Mouse (Mus musculus) right cerebral cortex, adult 18-20 months (tissue): Measurements from ENCODE around the gene Rfx3.

Experiments used
- DNase-seq: peaks from one replicate; pipeline ENCODE4 v3.0.0; 2022; ENCODE audit warnings: mixed read lengths

Rfx3 gene

DNA sequence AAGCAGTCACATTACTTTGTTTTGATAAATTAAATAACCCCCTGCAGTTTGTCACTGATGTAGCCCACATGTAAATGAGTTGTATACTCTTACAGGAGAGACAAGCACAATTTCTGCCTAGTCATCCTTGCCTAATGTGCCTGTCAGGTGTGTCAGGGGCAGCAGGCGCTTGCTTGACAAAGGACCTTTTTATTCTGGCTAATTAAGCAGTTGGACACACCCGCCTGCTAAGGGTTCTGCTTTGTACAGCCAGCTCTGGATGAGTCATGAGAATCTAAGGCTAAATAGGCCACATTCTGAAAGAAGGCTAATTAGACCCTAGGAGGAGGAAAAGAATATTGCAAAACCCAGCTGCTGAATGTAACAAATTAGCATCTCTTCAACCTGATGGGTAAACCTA, 106.3 kb downstream of the Rfx3 start:
- peak; percentile 55 for DNase-seq

DNA sequence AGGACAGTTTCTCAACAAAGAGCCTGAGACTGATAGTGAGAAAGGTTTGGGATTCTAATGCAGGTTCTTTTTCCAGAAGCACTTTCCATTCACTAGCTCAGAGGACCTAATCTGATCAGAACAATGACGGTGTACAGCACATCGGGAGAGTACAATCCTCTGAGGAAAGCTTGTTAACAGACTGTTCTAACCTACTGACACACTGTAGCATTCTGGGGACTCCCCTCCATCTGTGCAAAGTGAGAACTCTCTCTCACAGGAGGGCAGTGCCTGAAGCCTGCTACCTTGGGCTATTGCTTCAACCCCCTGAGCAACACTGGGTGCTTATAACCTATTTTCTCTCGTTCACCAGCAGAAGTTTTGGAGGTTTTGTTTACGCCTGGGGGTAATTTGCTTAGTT, 106.8 kb downstream of the Rfx3 start:
- no peak for DNase-seq

- no peak for DNase-seq
Observed at GRCm38 (mm10) chr19:27902601-27903000, 108.4 kb downstream of the Rfx3 start.

- DNase-seq, result no peak
Observed at GRCm38 (mm10) chr19:27901693-27902092, 109.3 kb downstream of the Rfx3 start.

GRCm38 (mm10) chr19:27884520-27884919, 126.4 kb downstream of the Rfx3 start:
- DNase-seq, result no peak

GRCm38 (mm10) chr19:27877429-27877828, 133.5 kb downstream of the Rfx3 start:
- no peak for DNase-seq

DNA sequence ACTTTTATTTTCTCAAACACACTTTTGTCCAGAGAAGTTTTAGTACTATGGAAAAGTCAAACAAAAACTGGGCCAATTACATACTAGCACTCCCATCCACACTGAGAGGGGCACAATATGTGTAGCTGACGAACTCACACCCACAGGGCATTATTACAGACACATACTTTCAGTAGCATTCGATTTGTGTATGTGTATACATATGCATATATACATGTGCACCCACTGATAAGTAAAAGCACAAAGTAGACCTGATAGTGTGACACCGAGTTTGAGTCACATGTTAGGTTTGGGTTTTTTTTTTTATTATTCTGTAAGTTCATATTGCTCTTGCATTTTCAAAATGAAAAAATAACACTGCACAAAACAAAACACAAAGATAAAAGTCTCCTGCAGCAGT, 140.2 kb downstream of the Rfx3 start:
- DNase-seq, result no peak

DNA sequence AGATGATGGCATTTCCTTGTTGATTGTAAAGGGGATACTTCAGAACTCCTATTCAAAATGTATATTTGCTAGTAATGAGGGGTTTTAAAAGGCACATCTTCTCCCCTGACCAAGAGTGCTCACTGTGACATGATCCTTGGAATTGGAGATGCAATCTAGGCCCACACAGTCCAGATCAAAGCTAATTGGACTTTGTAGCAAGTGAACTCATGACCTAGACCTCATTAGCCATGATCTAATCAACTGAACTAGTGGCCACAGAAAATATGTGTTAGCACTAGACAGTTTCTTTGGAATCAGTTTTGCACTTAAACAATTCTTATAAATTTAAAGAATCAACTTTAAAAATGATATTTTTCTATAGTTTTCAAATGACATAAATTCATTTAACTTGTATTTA, 151.3 kb downstream of the Rfx3 start:
- no peak for DNase-seq

GRCm38 (mm10) chr19:27848946-27849345, 162.0 kb downstream of the Rfx3 start:
- no peak for DNase-seq

GRCm38 (mm10) chr19:27847055-27847454, 163.9 kb downstream of the Rfx3 start:
- no peak for DNase-seq

DNA sequence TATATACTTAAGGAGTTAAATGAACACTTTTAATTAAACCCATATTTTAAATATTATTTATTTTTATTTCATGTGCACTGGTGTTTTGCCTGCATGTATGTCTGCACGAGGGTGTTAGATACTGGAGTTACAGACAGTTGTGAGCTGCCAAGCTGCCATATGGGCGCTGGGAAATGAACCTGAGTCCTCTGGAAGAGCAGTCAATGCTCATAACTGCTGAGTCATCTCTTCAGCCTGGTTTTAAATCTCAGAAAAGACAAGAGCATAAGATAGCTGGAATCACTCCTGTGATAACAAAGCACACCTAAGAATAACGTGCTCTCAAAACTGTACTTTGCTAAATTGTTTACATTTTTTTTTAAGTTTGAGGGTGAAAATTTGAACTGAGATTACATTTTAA, 172.3 kb downstream of the Rfx3 start:
- DNase-seq, result no peak

GRCm38 (mm10) chr19:27838041-27838440, 172.9 kb downstream of the Rfx3 start:
- no peak for DNase-seq

GRCm38 (mm10) chr19:27832448-27832847, 178.5 kb downstream of the Rfx3 start:
- DNase-seq, result no peak

GRCm38 (mm10) chr19:27828316-27828715, 182.7 kb downstream of the Rfx3 start:
- DNase-seq, result no peak

DNA sequence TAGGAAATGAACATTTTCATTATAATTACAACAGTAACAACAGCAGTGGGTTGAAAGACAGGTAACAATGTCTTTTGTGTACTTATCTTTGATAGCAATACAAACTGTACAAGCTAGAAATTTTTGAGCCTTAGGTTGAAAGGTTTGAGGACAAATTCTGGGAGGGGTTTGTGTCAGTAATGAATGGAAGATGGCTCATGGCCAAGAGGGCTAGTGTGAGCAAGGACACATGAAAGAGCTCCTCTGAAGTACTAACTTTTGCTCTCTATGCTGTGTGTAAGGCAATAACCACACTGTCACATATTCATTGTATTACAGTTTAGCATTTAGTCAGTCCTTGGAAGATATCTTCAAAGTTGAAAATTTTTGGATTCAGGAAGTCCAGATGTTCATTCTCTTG, 193.3 kb downstream of the Rfx3 start:
- DNase-seq, result no peak

DNA sequence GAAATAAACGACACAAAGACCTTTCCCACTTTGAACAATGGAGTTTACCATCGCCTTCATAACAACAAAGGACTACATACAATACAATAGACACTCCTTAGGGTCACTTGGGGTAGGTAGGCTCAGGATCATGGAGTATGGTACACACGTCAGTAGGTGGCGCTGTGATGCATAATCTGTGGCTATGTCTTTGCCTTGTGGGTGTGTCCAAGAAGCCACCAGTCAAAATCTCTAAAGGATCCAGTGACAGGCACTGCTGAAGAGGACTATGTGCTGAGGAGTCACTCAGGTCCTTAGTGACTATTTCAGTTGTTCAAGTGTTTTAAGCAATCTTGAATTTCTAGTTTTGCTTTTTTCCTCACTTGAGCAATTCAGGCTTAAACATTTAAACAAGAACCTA, 230.9 kb downstream of the Rfx3 start:
- DNase-seq, result peak; percentile 20

DNA sequence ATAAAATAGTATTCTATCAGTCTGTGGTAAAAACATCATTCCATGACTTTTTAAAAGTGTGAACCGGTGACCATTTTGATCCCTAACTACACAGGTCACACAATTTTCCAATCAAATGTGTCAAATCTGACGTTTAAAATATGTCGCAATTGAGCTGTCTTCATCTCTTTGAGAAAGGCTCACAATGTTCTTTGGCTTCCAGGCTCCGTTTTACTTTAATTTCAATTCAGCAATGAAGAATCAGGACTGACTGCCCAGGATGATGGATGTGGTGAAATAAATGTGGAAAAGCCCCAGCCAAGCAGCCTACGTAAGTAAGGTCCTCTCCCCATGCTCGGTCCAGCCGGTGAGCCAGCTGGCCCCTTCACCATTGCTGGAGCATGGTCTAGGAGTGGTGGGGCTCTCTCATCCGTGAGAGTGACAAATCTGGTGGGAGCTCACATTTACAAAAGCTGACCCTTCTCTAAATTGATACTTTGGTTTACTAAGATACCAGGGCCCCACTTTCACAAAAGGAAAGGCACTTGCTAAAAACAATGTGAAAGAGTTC, 240.2 kb downstream of the Rfx3 start:
- no peak for DNase-seq

DNA sequence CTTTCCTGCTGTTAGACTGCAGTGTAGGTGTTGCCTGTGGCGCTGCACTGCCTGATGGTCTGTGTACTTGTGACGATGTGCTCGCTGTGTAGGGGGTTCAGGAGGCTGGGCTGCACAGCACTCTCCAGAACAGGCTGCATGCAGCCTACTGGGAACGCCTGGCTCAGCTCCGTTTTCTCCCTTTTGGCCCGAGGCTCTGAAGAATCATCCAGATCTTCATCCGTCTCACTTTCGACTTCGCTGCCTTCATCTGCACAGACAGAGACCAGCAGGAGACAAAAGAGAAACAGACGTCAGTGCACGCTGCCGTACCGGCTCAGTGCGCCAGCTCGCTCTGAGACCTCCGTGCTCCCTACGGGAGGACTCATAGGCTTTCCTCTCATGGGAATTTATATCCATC, 242.5 kb downstream of the Rfx3 start:
- peak; percentile 29 for DNase-seq

GRCm38 (mm10) chr19:27760309-27760708, 250.7 kb downstream of the Rfx3 start:
- DNase-seq, result no peak

DNA sequence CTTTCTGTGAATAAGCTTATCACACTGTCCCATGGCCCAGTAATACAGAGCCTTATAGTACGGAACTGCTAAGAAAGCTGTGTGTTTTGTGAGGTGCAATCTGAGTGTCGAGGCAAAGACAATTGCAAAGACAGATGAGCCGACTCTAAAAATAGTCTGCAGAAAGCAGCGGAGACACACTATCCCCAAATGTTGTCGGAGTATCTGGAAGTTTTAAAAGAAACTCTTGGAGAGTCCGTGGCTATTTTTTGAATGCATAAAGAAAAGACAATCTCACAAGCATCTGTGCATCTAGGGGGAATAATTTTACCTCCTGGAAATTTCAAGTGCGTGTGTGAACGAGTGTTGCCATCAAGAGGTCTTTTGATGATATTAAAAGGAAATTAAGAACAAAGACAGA, 251.6 kb downstream of the Rfx3 start:
- DNase-seq, result no peak

DNA sequence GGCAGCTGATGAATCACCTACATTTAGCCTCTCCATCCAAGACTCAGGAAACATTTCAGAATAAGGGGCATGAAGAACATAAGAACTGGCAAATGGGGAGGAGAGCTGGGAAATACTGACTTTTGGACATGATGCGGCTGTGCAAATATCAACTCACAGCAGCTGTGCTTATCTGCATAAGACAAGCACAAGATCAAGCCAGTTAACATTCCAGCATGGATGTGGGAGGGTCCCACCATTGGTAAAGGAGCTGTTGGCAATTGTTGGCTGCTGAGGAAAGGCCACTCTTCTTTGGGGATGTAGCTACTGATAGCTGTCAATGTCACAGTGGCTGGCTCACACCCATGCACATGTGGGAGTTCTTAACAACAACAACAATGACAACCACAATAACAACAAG, 263.7 kb downstream of the Rfx3 start:
- DNase-seq, result no peak

DNA sequence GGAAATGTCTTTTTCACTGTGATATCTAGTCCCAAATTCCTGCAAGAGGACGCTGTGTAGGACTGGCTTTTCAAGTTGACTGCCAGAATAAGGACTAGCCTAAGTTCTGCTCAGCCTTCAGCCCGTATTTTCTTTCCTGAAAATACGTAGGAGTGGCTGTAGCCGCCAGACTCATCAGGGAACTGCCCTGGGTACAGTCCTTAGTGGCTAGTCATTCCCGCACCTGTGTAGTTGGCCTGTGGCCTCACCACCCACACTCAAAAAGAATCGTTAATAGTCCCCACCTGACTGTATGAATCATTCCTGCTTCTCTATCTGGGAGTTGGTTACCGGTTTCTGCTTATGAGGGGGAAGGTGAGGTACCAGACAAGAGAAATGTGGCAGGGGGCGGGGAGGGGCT, 272.1 kb downstream of the Rfx3 start:
- DNase-seq, result no peak

GRCm38 (mm10) chr19:27736571-27736970, 274.4 kb downstream of the Rfx3 start:
- DNase-seq, result no peak

DNA sequence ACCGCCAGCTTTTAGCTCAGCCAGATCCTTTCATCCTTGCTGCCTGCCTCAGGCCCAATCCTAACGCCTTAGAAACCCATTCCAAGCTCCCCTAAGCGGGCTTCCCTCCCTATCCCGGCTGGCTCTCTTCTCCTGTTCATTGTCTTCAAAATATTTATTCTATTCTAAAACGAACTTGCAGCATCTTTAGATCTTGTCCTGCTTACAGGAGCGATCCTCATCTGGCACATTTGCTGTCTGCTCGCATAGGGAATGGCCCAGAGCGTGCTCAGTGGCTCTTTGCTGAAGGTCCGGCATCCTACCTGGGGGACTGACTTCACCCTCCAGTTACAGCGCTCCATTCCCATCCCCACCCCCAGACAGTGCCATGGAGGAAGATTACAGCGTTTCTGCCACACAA, 292.0 kb downstream of the Rfx3 start:
- DNase-seq, result no peak

DNA sequence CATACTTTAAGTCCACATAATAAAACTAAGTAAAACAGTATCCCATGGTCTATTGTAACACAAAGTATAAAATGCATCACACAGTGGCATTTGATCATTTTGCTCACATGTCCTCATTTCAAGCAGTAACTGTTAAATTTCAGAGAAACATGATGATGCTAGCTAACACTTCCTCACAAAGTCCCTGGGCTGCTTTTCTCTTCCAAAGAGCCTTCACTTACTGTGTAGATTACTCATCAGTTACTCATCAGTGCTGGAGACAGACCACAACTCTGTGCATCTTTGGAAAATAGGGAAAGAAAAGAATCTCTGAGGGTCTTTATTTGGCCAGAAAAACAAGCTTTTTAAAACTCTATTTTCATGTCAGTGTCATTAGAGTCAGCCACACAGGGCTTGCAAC, 294.7 kb downstream of the Rfx3 start:
- no peak for DNase-seq
